Mouse (Mus musculus) embryo, embryonic 9.5 days (tissue): ENCODE measurements around the gene Tesc.

ENCODE experiments used
- DNase-seq: peaks from one replicate; pipeline ENCODE4 v3.0.0-alpha.2; 2017; ENCODE audit errors: extremely low spot score

The Tesc gene

DNA sequence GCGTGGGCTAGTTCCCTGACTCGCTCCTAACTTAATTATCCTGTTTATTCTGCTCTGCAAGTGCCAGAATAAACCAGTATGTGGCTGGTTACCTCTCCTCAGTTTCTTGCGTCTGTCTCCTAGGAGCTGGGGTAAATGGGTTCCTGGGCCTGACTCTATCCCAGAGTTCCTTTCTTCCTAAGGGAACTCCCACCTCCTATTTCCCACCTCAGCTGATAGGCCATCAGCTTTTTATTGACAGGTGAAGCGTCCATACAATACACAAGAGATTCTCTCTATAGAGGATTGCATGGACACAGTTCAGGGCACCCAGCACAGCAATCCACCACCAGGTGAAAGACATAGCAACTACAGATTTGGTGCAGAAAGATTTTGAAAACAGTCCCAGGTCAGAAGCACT, 16.2 kb downstream of the Tesc start:
- no peak for DNase-seq

DNA sequence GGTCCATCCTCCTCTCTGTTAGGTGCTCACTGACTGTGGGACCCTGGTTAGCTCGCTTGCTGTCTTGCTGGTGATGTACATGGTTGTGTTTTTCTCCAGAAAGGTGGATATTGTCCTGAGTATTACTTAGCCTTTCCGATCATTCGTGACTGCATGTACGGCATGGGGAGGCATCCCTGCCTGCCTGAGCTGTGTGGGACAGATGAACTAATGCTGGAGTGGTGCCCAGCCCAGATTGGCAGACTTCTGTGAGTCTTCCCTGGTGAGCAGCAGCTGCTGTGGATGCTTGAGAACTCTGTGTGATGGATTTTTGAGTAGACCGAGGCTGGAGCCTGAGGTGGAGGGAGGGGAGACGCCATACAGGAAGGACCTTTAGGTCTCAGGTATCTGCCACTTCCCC, 17.4 kb downstream of the Tesc start:
- DNase-seq = no peak

DNA sequence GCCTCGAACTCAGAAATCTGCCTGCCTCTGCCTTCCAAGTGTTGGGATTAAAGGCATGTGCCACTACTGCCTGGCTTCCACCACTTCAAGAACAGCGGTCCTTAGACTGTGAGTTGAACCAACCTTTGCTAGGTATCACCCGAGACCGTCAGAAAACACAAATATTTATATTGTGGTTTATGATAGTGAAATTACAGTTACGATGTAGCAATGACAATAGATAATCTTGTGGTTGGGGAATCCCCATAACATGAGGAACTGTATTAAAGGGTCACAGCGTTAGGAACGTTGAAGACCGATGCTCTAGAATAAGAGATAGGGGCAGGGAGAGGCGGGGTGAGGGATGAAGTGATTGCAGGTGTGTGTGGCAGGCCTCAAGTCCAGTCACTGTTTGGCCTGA, 17.8 kb downstream of the Tesc start:
- no peak for DNase-seq

DNA sequence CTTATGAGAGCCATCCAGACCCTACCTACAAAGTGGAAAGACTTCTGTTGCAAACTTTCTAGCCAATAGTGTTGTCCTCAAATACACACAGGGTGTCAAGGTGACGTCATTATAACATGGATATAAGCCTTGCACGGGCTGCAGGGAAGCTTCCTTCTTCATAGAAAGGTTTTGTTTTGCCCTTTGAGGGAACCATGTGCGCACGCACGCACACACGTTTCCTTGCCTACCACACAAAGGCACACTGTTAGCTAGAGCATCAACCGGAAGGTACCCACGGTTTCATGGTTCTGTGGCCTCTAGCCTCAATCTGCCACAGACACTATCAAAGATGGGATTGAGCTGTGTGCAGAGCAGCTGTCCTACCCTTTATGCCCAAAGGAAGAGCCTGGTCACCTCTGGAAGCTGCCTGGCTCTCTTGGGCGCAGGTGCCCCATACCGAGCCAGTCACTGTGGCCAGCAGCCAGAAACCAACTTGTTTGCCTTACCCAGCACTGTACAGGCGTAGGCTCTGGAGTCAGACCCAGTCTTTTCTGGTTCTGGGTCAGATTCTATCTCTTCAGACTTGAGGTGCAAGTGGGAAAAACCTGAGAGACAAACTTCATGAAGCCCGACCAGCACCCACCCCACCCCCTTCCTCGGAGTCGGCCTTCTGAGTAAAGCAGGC, 19.7 kb downstream of the Tesc start:
- DNase-seq = no peak

DNA sequence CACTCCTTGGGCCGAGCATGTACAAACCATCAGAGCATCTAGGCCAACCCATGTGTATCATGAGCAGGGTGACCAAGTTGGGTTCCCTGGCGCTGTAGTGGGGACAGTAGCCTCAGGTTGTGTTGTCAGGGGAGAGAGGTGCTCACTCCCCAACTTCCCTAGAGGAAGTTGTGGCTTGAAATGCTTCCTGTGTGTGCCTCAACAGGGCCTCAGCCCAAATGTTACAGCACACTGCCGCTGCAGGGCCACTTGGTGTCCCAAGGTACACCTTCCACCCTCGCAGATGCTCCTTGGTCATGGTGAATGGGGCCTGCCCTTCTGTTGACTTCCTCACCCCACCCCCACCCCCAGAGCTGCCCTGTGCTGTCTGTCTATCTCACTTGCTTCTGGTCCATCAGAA, 20.9 kb downstream of the Tesc start:
- no peak for DNase-seq

DNA sequence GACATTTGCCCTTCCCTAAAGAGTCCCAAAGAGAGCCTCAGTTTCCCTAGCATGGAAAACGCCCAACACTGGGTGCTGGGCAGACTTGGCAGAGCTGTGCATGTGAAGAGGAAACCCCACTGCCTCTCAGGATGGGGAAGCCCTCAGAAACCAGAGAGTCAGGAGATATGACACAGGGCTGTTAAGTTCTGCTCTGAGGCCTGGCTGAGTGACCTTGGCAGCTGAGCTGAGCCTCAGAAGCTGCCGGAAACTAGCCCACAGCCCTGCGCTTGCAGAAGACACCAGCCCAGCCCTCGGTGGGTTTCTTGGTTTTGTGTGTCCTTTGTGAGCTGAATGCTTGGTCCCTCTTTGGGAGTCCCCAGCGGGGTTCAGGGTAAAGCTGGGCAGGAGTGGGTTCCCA, 21.4 kb downstream of the Tesc start:
- DNase-seq = no peak

DNA sequence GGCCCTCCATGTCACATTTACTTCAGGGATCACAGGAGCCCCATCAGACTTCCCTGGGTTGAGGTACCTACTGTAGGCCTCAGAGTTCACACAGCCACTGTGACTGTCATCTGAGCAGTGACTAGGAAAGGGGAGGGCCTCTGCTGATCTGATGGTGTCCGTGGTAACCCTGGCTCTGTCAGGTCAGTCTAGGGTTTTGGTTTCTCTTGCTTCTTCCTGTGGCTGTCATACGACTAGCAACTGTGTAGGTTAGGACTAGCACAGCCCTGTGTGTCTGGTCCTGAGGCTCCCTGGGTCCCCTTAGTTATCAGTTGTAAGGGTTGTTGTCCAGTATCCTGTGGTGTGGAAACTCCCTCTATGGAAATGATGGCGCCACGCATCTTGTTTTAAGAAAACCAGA, 23.2 kb downstream of the Tesc start:
- DNase-seq = no peak

DNA sequence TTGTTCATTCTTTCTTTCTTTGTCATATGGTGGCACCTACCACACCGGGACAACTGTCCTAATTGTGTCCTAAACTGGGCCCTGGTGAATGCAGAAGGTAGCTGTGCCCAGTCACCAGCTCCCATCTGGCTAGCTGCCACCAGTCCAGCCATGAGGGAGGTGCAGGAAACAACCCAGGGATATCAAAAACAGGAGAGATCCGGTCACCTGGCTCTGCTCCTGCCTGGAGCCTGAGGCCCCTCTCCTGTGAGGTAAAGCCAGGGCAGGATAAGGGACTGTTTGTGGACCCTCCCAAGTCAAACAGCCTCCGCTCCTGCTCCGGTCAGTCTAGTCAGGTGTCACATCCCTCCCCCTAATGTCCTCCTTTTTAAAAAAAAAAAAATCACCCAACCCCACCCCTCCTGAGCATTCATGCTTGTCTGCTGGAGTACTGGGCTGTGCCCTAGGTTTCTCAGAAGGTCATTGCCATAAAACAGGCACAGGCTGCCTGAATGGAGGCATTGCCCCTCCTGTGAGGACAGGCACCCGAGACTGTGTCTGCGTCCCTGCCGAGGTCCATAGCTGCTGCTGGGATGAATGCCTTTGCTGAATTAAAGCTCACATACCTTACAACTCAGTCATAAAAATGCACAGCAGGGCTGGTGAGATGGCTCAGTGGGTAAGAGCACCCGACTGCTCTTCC, 24.6 kb downstream of the Tesc start:
- DNase-seq = no peak

DNA sequence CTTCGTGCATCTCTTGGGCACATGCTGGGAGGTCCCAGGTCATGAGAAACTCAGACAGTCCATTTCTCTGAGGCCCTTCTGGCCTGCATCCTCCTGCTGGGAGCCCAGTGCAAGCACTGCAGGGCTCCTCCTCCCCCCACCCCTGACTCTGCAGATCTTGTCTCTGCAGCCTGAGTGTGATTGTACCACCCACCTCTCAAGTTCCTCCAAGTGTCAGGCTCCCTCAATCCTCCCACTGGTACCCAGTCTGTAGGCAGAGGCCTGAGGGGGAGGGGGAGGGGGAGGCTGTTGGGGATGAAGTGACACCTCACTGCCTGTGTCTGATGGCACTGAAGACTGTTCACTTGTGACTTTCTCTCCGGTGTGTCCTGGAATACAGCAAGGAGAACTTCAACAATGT, 25.7 kb downstream of the Tesc start:
- DNase-seq = no peak

DNA sequence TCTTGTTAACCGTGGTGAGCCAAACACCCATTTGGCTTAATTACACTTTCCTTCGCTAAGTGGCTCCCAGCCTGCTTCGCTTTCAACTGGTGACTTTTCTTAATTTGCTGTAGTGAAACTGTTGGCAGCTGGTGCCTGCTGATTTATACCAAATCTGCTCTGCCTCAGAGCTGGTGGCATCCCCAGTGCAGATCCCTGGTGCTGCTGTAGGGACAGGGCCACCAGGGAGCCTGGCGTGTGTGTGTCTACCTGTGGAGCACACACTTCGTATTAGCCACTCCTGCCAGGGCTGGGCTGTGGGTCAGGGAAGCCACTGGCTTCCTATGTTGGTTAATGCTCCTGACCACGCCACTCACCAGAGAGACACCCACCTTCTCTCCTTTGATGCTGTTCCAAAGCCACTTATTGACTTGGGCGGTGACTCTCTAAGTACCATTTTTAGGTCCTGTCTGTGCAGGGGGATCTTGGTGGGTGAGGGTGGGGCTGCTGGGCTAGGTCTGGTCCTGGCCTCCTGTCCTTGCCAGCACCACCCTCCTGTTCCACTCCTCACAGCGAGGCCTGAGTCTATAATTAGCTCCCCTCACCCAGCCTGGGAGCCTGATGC, 30.1 kb downstream of the Tesc start:
- no peak for DNase-seq

DNA sequence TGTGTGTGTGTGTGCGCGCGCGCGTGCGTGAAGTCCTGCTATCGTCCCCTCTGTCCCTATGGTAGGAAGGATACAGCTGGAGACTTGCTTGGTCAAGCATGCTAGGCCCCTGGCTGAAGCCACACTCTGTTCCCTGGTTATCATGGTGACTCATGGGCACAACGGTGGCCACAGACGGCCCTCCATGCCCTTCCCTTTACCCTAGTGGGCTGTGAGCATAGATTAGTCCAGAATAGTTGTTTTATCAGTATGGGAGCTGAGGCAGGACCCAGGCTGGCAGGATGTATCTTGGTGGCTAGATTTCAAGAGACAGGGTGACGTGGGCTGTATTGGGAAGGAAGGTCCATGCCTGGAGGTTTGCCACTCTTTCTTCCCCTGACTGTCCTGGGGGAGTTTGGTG, 31.3 kb downstream of the Tesc start:
- no peak for DNase-seq

DNA sequence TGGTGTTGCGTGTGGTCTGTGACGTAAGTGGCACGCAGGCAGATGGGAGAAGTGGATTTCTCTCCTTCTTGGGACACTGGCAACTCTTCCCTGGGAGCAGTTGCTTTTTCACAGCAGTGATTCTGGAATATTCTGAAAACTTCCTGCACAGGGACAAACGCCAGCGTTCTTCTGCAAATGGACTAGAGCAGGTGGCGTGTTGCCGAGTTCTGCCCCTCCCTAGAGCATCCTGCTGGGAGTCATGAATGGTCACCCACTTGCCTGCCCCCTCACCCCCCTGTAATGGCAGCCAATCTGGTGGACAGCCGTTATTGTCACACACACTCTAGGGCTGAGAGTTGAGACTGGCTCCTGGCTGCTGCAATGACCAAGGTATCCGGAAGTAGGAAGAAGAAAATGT, 32.1 kb downstream of the Tesc start:
- no peak for DNase-seq

DNA sequence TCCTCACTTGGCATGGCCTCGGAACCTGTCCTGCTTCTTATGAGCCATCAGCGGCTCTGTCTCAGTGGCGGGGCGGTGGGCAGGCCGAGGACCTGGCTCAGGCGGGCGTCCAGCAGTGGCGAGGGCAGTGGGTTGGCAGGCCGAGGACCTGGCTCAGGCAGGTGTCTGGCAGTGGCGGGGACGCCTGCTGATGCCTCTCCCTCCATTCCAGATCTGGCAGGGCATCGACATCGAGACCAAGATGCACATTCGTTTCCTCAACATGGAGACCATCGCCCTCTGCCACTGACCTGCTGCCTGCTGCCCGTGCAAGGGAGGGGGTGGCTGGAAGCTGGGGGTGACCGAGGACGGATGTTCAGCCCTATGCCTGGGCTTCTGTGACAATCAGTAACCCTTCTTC, 33.8 kb downstream of the Tesc start:
- DNase-seq = no peak

DNA sequence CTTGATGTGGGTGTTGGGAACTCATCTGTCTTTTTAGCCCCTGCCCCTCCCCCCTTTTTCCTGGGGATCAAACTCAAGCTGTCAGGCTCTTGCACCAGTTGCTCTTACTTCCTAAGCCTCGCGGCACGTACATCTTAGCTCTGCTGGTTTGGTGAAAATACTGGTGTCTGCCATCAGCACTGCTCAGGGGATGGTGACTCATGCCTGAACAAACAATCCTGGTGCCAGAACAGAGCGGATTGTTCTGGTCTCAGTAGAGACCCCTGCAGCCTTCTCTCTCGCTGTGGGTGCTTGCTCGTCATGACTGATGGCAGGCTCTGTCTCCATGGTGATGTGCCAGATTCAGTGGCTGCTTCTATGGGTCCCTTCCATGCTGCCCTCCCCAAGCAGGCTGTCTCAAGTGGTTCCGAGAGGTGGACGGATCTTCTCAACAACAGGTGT, 35.7 kb downstream of the Tesc start:
- DNase-seq = no peak

DNA sequence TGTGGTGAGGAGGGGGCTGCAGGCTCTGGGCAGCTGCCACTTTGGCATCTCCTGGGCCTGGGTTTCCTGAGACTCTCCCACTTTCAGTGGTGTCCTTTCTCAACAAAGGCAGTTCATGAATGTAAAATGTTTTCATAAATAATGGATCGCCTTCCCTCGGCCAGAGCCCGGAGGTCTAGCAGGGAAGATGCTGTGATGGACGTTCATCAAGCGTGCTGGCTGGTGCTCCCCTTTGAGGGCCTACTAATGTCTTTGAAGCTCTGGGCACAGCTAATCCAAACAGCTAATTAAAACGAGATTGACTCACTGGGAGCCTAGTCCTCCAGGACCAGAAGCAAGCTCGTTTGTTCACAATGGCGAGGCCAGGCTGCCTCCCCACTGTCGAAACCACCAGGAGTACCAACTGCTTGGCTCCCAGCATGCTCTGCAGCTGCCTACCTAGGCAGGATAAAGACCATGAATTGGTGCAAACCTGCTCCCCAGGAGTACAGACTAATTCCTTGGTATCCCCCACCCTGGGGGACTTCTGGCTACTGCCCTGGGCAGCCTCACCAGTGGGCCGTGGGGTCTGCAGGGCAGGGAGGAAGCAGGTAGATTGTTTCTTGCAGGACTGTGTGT, 36.9 kb downstream of the Tesc start:
- no peak for DNase-seq

DNA sequence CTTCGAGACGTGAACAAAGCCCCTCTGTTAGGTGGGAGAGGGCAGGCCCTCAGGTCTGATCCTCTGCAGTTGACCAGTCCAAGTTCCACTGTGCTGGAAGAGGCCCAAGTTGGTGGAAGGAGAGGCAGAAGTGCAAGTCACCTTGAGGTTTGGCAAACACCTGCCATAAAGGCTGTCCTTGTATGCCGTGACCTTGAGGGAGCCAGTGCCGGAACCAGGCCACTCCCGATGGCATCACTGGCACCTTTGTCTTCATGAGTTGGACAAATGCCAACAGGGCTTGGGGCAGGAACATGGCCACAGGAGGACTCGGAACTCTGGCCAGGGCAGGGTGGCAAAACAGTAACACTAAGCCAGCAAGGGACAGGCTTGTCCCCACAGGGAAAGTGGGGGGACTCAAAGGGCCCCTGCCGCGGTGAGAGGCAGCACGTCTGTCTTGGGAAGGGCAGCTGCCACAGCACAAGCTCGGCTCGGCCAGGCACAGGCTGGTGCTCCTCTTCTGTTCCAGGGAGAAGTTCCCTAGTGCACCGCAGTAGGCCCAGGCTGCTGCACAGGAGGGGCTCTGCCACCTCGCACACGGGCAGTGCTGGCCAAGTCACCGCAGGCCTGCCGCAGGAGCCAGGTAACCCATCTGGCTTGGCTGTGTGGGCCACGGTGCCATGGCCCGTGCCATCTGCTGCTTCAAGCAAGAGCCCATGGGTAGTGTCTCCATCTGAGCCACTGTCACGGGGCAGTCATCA, 38.1 kb downstream of the Tesc start:
- DNase-seq = no peak

DNA sequence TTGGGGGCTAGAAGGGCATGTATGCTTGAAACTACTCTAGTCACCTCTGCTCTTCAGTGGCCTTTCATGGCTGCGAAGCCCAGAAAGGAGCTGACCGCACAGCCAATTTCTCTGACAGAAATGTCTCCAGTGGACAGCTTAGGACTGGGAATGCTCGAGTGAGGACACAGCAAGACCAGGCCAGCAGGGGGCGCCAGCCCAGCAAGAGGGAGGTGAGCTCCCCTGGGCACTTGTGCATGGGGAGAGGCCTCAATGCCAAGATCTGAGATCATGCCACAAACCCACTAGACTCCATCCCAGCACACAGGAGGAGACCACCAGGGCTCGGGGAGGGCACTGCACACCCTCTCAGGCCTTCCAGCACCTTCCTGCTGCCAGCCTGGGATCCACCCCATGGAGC, 39.3 kb downstream of the Tesc start:
- peak; percentile 54 for DNase-seq

DNA sequence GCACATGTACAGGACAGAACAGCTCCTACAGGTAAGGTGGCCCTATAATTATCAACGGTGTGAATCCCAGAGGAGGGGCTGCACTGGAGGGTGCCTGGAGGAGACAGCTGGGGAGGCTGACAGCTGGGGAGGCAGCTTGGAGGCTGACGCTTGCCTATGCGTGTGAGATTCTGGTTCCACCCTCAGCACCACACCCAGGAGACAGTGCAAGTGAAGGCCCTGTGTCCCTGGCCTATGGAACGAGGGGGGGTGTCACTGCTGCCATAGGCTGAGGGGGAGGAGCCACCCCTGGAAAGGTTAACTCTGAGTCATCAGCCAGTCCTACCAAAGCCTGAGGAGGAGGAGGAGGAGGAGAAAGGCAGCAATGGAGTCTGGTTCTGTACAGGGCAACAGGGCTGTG, 40.0 kb downstream of the Tesc start:
- no peak for DNase-seq

DNA sequence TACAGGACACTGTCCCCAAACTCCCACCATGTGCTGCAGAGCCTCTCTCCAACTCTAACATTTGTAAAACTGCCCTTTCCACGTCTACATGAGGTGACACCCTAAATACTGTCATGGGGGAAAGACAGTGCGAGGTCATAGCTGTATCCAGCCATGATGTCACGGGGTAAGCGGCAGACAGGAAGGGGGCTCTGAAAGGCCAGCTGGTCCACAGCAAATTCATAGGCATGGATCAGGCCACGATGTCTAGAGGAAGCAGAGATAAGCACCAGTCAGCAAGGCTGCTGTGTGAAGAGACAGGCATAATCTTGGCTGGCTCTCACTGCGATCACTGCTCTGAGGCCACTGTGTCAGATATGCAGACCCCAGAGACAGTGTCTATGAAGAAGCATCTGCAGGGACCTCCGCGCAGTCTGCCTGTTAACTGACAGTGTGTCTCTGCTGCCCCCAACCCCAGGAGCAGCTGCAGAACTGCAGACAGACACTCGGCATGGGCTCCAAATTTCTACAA, 40.5 kb downstream of the Tesc start:
- no peak for DNase-seq

DNA sequence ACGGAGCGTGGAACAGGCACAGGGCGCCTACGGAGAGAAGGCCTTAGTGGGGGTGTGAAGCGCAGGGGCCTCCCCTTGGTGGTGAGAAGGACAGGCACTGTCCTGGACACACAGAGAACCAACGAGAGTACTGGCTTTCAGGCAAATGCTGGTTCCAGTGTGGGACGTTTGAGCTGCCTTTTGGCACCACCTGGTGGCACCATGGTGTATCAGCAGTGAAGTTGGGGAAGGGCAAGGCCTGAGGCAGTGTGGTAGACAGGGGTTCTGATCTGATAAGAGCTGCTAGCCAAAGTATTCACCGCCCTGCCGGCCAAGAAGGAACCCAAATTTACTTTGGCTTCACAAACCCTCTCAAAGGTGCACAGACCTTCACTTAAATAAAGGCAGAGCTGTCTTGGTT, 41.8 kb downstream of the Tesc start:
- peak; percentile 75 for DNase-seq

DNA sequence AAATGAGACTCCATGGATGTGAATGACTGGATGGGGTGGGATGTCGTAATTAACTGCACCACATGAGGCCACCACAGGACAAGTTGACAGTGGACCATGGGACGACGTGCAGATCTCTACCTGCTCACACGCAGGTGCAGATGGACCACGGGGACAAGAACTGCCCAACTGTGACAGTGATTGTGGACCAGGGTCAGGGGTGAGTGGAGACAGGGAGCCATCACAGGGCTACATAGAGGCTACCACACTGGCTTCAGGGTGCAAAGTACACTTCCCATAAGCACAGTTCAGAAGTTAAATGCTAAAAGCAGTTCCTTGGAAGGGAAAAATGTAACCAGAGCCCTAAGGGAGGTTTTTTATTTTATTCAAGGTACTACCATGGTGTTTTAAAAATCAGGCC, 44.2 kb downstream of the Tesc start:
- no peak for DNase-seq

DNA sequence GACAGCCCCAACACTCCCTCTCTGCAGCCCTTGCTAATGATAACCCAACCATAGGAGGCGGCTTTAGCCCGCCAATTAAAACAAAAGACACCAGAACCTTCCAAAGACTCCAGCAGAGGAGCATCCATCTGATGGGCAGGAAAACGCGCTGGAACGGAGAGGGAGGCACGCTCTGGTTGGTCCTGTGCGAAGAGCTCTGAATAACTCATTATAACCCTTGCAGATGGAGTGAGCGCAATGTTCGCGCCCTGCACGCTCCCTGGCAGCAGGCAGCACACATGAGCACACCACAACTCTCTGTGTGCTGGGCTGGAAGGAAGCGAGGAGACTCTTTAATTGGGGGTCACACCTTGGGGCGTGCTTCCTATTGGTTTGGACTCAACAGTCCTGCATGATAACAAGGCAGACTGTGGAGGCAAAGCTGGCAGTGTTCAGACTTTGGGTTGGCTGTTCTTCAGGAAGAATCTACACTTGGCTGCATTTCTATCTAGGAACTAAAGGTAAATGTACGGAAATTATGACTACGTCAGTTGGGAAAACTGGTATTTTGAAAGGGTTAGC, 45.8 kb downstream of the Tesc start:
- no peak for DNase-seq
